Mouse (Mus musculus): Measurements from ENCODE around the gene Rexo4. TPM values are rescaled to one million over a fixed set of nuclear protein-coding genes. Genes with fewer than 3 reads are reported as not detected.

Rexo4 gene
- 32.6 and 35.8 TPM in 2 replicates for polyA plus RNA-seq (2014; fragmentation: Nextera tagmentation; extraction: Ambion mirVana)

- H3K27me3 ChIP-seq (ENCODE audit: control insufficient read depth, insufficient read depth, low read length): no peaks in the 10 kb centered on the region
- peak within 1 kb of the TSS; percentile 84 for H3K4me3 ChIP-seq (replicated peaks; ENCODE audit: low read length)
- ATAC-seq (ENCODE audit: low FRiP score) (peak; percentile 98), DNase-seq (ENCODE audit: low spot score) (peak; percentile 98)
- H3K36me3 ChIP-seq (replicated peaks; ENCODE audit: control insufficient read depth, insufficient read depth): peaks cover 21% of the 10 kb centered on the region
- under 1% methylated on average over 50 of the region's 50 CpGs for WGBS
- peak within 1 kb of the TSS; percentile 95 for H3K4me2 ChIP-seq (replicated peaks)
- H3K27ac ChIP-seq: peak within 1 kb of the TSS; percentile 96
- peak within 1 kb of the TSS; percentile 93 for H3K9ac ChIP-seq
- H3K9me3 ChIP-seq (ENCODE audit: control insufficient read depth, low read length): no peaks in the 10 kb centered on the region
- peaks cover 16% of the 10 kb centered on the region for H3K4me1 ChIP-seq (replicated peaks; ENCODE audit: control insufficient read depth, insufficient read depth, low read length)
Observed at GRCm38 (mm10) chr2:26963923-26964723, at the start of gene Rexo4. Gene Rexo4 (minus strand): TSS chr2:26964386.

GRCm38 (mm10) chr2:27009714-27010244 lies 45.6 kb upstream of the Rexo4 start, which contains the start of gene Cacfd1:
Gene Cacfd1 (plus strand): TSS chr2:27009926.
- peak; percentile 85 for DNase-seq (ENCODE audit: low spot score)
- H3K4me3 ChIP-seq (replicated peaks; ENCODE audit: low read length): peak within 1 kb of the TSS; percentile 69
- ATAC-seq (ENCODE audit: low FRiP score): peak; percentile 94
- H3K9ac ChIP-seq: peak within 1 kb of the TSS; percentile 84
- no peaks in the 10 kb centered on the region for H3K9me3 ChIP-seq (ENCODE audit: control insufficient read depth, low read length)
- H3K27ac ChIP-seq: peak within 1 kb of the TSS; percentile 76
- H3K4me1 ChIP-seq (replicated peaks; ENCODE audit: control insufficient read depth, insufficient read depth, low read length): peaks cover 20% of the 10 kb centered on the region
- H3K4me2 ChIP-seq (replicated peaks): peak within 1 kb of the TSS; percentile 84
- no peaks in the 10 kb centered on the region for H3K27me3 ChIP-seq (ENCODE audit: control insufficient read depth, insufficient read depth, low read length)
- whole genome bisulfite sequencing: under 1% methylated on average over 43 of the region's 43 CpGs
- peaks cover 17% of the 10 kb centered on the region for H3K36me3 ChIP-seq (replicated peaks; ENCODE audit: control insufficient read depth, insufficient read depth)

GRCm38 (mm10) chr2:27007701-27008100 lies 43.5 kb upstream of the Rexo4 start:
- Histone ChIP-seq H3K4me2 (replicated peaks) (no peak overlapping the region), H3K4me3 (replicated peaks; ENCODE audit: low read length) (no peak overlapping the region), H3K27me3 (ENCODE audit: control insufficient read depth, insufficient read depth, low read length) (no peaks in the 10 kb centered on the region), H3K9ac (no peak overlapping the region), H3K36me3 (replicated peaks; ENCODE audit: control insufficient read depth, insufficient read depth) (no peaks in the 10 kb centered on the region), H3K9me3 (ENCODE audit: control insufficient read depth, low read length) (no peaks in the 10 kb centered on the region), H3K27ac (no peak overlapping the region), H3K4me1 (replicated peaks; ENCODE audit: control insufficient read depth, insufficient read depth, low read length) (peaks cover 20% of the 10 kb centered on the region)
- no peak for DNase-seq (ENCODE audit: low spot score)
- 82% methylated on average over 7 of the region's 7 CpGs for WGBS
- ATAC-seq (ENCODE audit: low FRiP score): no peak

- no peak overlapping the region for H3K9ac ChIP-seq
- WGBS: 68% methylated on average over 4 of the region's 4 CpGs
- no peak overlapping the region for H3K27ac ChIP-seq
- no peaks in the 10 kb centered on the region for H3K36me3 ChIP-seq (replicated peaks; ENCODE audit: control insufficient read depth, insufficient read depth)
- peaks cover 17% of the 10 kb centered on the region for H3K4me1 ChIP-seq (replicated peaks; ENCODE audit: control insufficient read depth, insufficient read depth, low read length)
- no peak for ATAC-seq (ENCODE audit: low FRiP score)
- H3K4me2 ChIP-seq (replicated peaks): no peak overlapping the region
- no peaks in the 10 kb centered on the region for H3K9me3 ChIP-seq (ENCODE audit: control insufficient read depth, low read length)
- no peak for DNase-seq (ENCODE audit: low spot score)
- no peak overlapping the region for H3K4me3 ChIP-seq (replicated peaks; ENCODE audit: low read length)
- H3K27me3 ChIP-seq (ENCODE audit: control insufficient read depth, insufficient read depth, low read length): no peaks in the 10 kb centered on the region
Observed at GRCm38 (mm10) chr2:27006255-27006654, 42.1 kb upstream of the Rexo4 start.

GRCm38 (mm10) chr2:26997993-26998392 lies 33.8 kb upstream of the Rexo4 start:
- no peak overlapping the region for H3K4me2 ChIP-seq (replicated peaks)
- H3K4me1 ChIP-seq (replicated peaks; ENCODE audit: control insufficient read depth, insufficient read depth, low read length): no peaks in the 10 kb centered on the region
- no peak overlapping the region for H3K4me3 ChIP-seq (replicated peaks; ENCODE audit: low read length)
- ATAC-seq (ENCODE audit: low FRiP score) (no peak), DNase-seq (ENCODE audit: low spot score) (no peak)
- H3K27ac ChIP-seq: no peak overlapping the region
- no peaks in the 10 kb centered on the region for H3K9me3 ChIP-seq (ENCODE audit: control insufficient read depth, low read length)
- H3K27me3 ChIP-seq (ENCODE audit: control insufficient read depth, insufficient read depth, low read length): no peaks in the 10 kb centered on the region
- WGBS: 92% methylated on average over 6 of the region's 7 CpGs
- H3K36me3 ChIP-seq (replicated peaks; ENCODE audit: control insufficient read depth, insufficient read depth): no peaks in the 10 kb centered on the region
- H3K9ac ChIP-seq: no peak overlapping the region

- no peak for ATAC-seq (ENCODE audit: low FRiP score)
- no peaks in the 10 kb centered on the region for H3K9me3 ChIP-seq (ENCODE audit: control insufficient read depth, low read length)
- H3K4me2 ChIP-seq (replicated peaks): no peak overlapping the region
- no peak overlapping the region for H3K27ac ChIP-seq
- H3K4me3 ChIP-seq (replicated peaks; ENCODE audit: low read length): no peak overlapping the region
- 74% methylated on average over 1 of the region's 1 CpGs for WGBS
- DNase-seq (ENCODE audit: low spot score): no peak
- H3K27me3 ChIP-seq (ENCODE audit: control insufficient read depth, insufficient read depth, low read length): no peaks in the 10 kb centered on the region
- no peaks in the 10 kb centered on the region for H3K36me3 ChIP-seq (replicated peaks; ENCODE audit: control insufficient read depth, insufficient read depth)
- no peak overlapping the region for H3K9ac ChIP-seq
- no peaks in the 10 kb centered on the region for H3K4me1 ChIP-seq (replicated peaks; ENCODE audit: control insufficient read depth, insufficient read depth, low read length)
Observed at GRCm38 (mm10) chr2:26997498-26997897, 33.3 kb upstream of the Rexo4 start.

- no peak overlapping the region for H3K9ac ChIP-seq
- no peak overlapping the region for H3K27ac ChIP-seq
- 85% methylated on average over 3 of the region's 3 CpGs for WGBS
- H3K27me3 ChIP-seq (ENCODE audit: control insufficient read depth, insufficient read depth, low read length): no peaks in the 10 kb centered on the region
- H3K36me3 ChIP-seq (replicated peaks; ENCODE audit: control insufficient read depth, insufficient read depth): no peaks in the 10 kb centered on the region
- ATAC-seq (ENCODE audit: low FRiP score) (no peak), DNase-seq (ENCODE audit: low spot score) (no peak)
- H3K4me3 ChIP-seq (replicated peaks; ENCODE audit: low read length): no peak overlapping the region
- no peaks in the 10 kb centered on the region for H3K4me1 ChIP-seq (replicated peaks; ENCODE audit: control insufficient read depth, insufficient read depth, low read length)
- no peaks in the 10 kb centered on the region for H3K9me3 ChIP-seq (ENCODE audit: control insufficient read depth, low read length)
- no peak overlapping the region for H3K4me2 ChIP-seq (replicated peaks)
Observed at GRCm38 (mm10) chr2:26993936-26994335, 29.8 kb upstream of the Rexo4 start.

GRCm38 (mm10) chr2:26984640-26985039 lies 20.5 kb upstream of the Rexo4 start:
- WGBS: 91% methylated on average over 5 of the region's 5 CpGs
- no peak overlapping the region for H3K27ac ChIP-seq
- no peak for ATAC-seq (ENCODE audit: low FRiP score)
- no peaks in the 10 kb centered on the region for H3K4me1 ChIP-seq (replicated peaks; ENCODE audit: control insufficient read depth, insufficient read depth, low read length)
- H3K4me2 ChIP-seq (replicated peaks): no peak overlapping the region
- H3K9me3 ChIP-seq (ENCODE audit: control insufficient read depth, low read length): no peaks in the 10 kb centered on the region
- no peak for DNase-seq (ENCODE audit: low spot score)
- H3K9ac ChIP-seq: no peak overlapping the region
- no peaks in the 10 kb centered on the region for H3K36me3 ChIP-seq (replicated peaks; ENCODE audit: control insufficient read depth, insufficient read depth)
- no peak overlapping the region for H3K4me3 ChIP-seq (replicated peaks; ENCODE audit: low read length)
- H3K27me3 ChIP-seq (ENCODE audit: control insufficient read depth, insufficient read depth, low read length): no peaks in the 10 kb centered on the region

GRCm38 (mm10) chr2:26984179-26984578 lies 20.0 kb upstream of the Rexo4 start:
- no peak for DNase-seq (ENCODE audit: low spot score)
- H3K9ac ChIP-seq: no peak overlapping the region
- H3K36me3 ChIP-seq (replicated peaks; ENCODE audit: control insufficient read depth, insufficient read depth): no peaks in the 10 kb centered on the region
- H3K4me1 ChIP-seq (replicated peaks; ENCODE audit: control insufficient read depth, insufficient read depth, low read length): no peaks in the 10 kb centered on the region
- H3K27ac ChIP-seq: no peak overlapping the region
- ATAC-seq (ENCODE audit: low FRiP score): no peak
- no peaks in the 10 kb centered on the region for H3K27me3 ChIP-seq (ENCODE audit: control insufficient read depth, insufficient read depth, low read length)
- H3K9me3 ChIP-seq (ENCODE audit: control insufficient read depth, low read length): no peaks in the 10 kb centered on the region
- no peak overlapping the region for H3K4me2 ChIP-seq (replicated peaks)
- H3K4me3 ChIP-seq (replicated peaks; ENCODE audit: low read length): no peak overlapping the region
- WGBS: 92% methylated on average over 2 of the region's 2 CpGs

All from hindbrain, embryonic 14.5 days (tissue).